Mouse (Mus musculus) MEL (cell line): ENCODE measurements around the gene Bglap. TPM values are rescaled to one million over a fixed set of nuclear protein-coding genes. Genes with fewer than 3 reads are reported as not detected.

Experiments used
- DNase-seq: peaks from one replicate; pipeline ENCODE4 v3.0.0; 2011; ENCODE audit warnings: low read depth, low spot score
- H3K27ac ChIP-seq: 2 replicates; pipeline ENCODE4 v1.5.1; 2012; ENCODE audit warnings: low read depth, mild to moderate bottlenecking, control low read depth, low read length, moderate library complexity; ENCODE audit not compliant: control insufficient read depth
- H3K27me3 ChIP-seq, 2 experiments: fragments of 150-350 bp in 1 of 2; sonication (generic) in 1 of 2; 2 replicates each; pipeline ENCODE4 v1.6.1; 2012; ENCODE audit warnings: low read length in 2 of 2, mild to moderate bottlenecking in 2 of 2, improper control_type of control experiment in 1 of 2, moderate library complexity in 1 of 2; ENCODE audit not compliant: insufficient read depth in 2 of 2, control insufficient read depth in 1 of 2
- H3K36me3 ChIP-seq, 2 experiments: 2 replicates each; pipeline ENCODE4 v1.6.1; 2012 to 2014; ENCODE audit warnings: low read length in 2 of 2, improper control_type of control experiment in 1 of 2, inconsistent platforms in 1 of 2, mild to moderate bottlenecking in 1 of 2; ENCODE audit not compliant: insufficient read depth in 2 of 2, control insufficient read depth in 1 of 2
- H3K4me1 ChIP-seq, 2 experiments: fragments of 150-350 bp in 1 of 2; sonication (generic) in 1 of 2; 2 replicates each; pipeline ENCODE4 v1.6.1; 2012; ENCODE audit warnings: low read length in 2 of 2, improper control_type of control experiment in 1 of 2, mild to moderate bottlenecking in 1 of 2; ENCODE audit not compliant: insufficient read depth in 2 of 2, control insufficient read depth in 1 of 2
- H3K4me3 ChIP-seq, 2 experiments: fragments of 150-350 bp in 1 of 2; sonication (generic) in 1 of 2; 2 replicates each; pipeline ENCODE4 v1.5.1; 2012; ENCODE audit warnings: low read depth in 2 of 2, low read length in 2 of 2, mild to moderate bottlenecking in 2 of 2, moderate library complexity in 2 of 2, control low read depth in 1 of 2, improper control_type of control experiment in 1 of 2; ENCODE audit not compliant: control insufficient read depth in 1 of 2, insufficient read depth in 1 of 2
- H3K79me2 ChIP-seq: 2 replicates; pipeline ENCODE4 v1.6.1; 2012; ENCODE audit warnings: mild to moderate bottlenecking, low read length, moderate library complexity; ENCODE audit not compliant: control insufficient read depth, poor library complexity, insufficient read depth
- H3K9ac ChIP-seq: 2 replicates; pipeline ENCODE4 v1.6.1; 2012; ENCODE audit warnings: low read depth, mild to moderate bottlenecking, control low read depth, low read length, moderate library complexity; ENCODE audit not compliant: control insufficient read depth, poor library complexity, severe bottlenecking
- H3K9me3 ChIP-seq: fragments of 150-350 bp; sonication (generic); replicated peaks from 2 replicates; pipeline ENCODE4 v1.6.1; 2012; ENCODE audit warnings: mild to moderate bottlenecking, low read length, improper control_type of control experiment, moderate library complexity; ENCODE audit not compliant: insufficient read depth
- BHLHE40 ChIP-seq: IDR thresholded peaks from 2 replicates; pipeline ENCODE4 v1.6.1; 2012; ENCODE audit warnings: low read depth, mild to moderate bottlenecking, inconsistent platforms, low read length, improper control_type of control experiment, borderline replicate concordance
- CHD1 ChIP-seq: IDR thresholded peaks from 2 replicates; pipeline ENCODE4 v1.6.1; 2012; ENCODE audit warnings: low read depth, mild to moderate bottlenecking, inconsistent platforms, low read length, improper control_type of control experiment
- CHD2 ChIP-seq: IDR thresholded peaks from 2 replicates; pipeline ENCODE4 v1.6.1; 2011; ENCODE audit warnings: low read length, improper control_type of control experiment
- CTCF ChIP-seq, 3 experiments: IDR thresholded peaks in 2 of 3; conservative IDR thresholded peaks in 1 of 3; 2 replicates each; pipeline ENCODE4 v1.5.1; 2011 to 2012; ENCODE audit warnings: low read length in 3 of 3, low read depth in 2 of 3, mild to moderate bottlenecking in 2 of 3, improper control_type of control experiment in 1 of 3, inconsistent platforms in 1 of 3, mixed read lengths in 1 of 3, moderate library complexity in 1 of 3; ENCODE audit not compliant: control insufficient read depth in 1 of 3, insufficient read depth in 1 of 3, poor library complexity in 1 of 3, severe bottlenecking in 1 of 3
- ETS1 ChIP-seq: IDR thresholded peaks from 2 replicates; pipeline ENCODE4 v1.6.1; 2012; ENCODE audit warnings: low read depth, mild to moderate bottlenecking, inconsistent platforms, low read length, improper control_type of control experiment, moderate library complexity
- GABPA ChIP-seq: IDR thresholded peaks from 2 replicates; pipeline ENCODE4 v1.6.1; 2012; ENCODE audit warnings: low read depth, mild to moderate bottlenecking, inconsistent platforms, low read length, improper control_type of control experiment, moderate library complexity
- JUND ChIP-seq: IDR thresholded peaks from 2 replicates; pipeline ENCODE4 v1.6.1; 2011; ENCODE audit warnings: low read depth, mild to moderate bottlenecking, improper control_type of control experiment, low read length
- KAT2A ChIP-seq: conservative IDR thresholded peaks from 2 replicates; pipeline ENCODE4 v1.6.1; 2012; ENCODE audit warnings: low read depth, low read length, improper control_type of control experiment, inconsistent platforms
- MAX ChIP-seq: IDR thresholded peaks from 2 replicates; pipeline ENCODE4 v1.6.1; 2011; ENCODE audit warnings: low read length, improper control_type of control experiment
- MAZ ChIP-seq: IDR thresholded peaks from 2 replicates; pipeline ENCODE4 v1.6.1; 2012; ENCODE audit warnings: low read depth, mild to moderate bottlenecking, inconsistent platforms, low read length, improper control_type of control experiment
- MXI1 ChIP-seq: IDR thresholded peaks from 2 replicates; pipeline ENCODE4 v1.6.1; 2011; ENCODE audit warnings: mild to moderate bottlenecking, low read depth, low read length, improper control_type of control experiment
- MYC ChIP-seq: IDR thresholded peaks from 2 replicates; pipeline ENCODE4 v1.6.1; 2011; ENCODE audit warnings: low read depth, mild to moderate bottlenecking, low read length, improper control_type of control experiment, moderate library complexity
- NRF1 ChIP-seq: IDR thresholded peaks from 2 replicates; pipeline ENCODE4 v1.6.1; 2014; ENCODE audit warnings: low read depth, mild to moderate bottlenecking, inconsistent platforms, low read length, improper control_type of control experiment, moderate library complexity; ENCODE audit not compliant: poor library complexity, insufficient read depth, severe bottlenecking
- POLR2A ChIP-seq, 2 experiments: IDR thresholded peaks; 2 replicates each; pipeline ENCODE4 v1.6.1; 2011 to 2012; ENCODE audit warnings: low read length in 2 of 2, mild to moderate bottlenecking in 2 of 2, control low read depth in 1 of 2, improper control_type of control experiment in 1 of 2, low read depth in 1 of 2, moderate library complexity in 1 of 2; ENCODE audit not compliant: control insufficient read depth in 1 of 2, insufficient read depth in 1 of 2, poor library complexity in 1 of 2
- POLR2AphosphoS2 ChIP-seq: IDR thresholded peaks from 2 replicates; pipeline ENCODE4 v1.6.1; 2011; ENCODE audit warnings: low read length, improper control_type of control experiment
- POLR2AphosphoS5 ChIP-seq: IDR thresholded peaks from 2 replicates; pipeline ENCODE4 v1.6.1; 2012; ENCODE audit warnings: low read depth, borderline replicate concordance, mild to moderate bottlenecking, inconsistent platforms, low read length, moderate library complexity, mixed read lengths
- RAD21 ChIP-seq: IDR thresholded peaks from 2 replicates; pipeline ENCODE4 v1.6.1; 2011; ENCODE audit warnings: mild to moderate bottlenecking, low read depth, low read length, improper control_type of control experiment
- SIN3A ChIP-seq: IDR thresholded peaks from 2 replicates; pipeline ENCODE4 v1.6.1; 2012; ENCODE audit warnings: low read length, improper control_type of control experiment, inconsistent platforms
- SMC3 ChIP-seq: IDR thresholded peaks from 2 replicates; pipeline ENCODE4 v1.6.1; 2011; ENCODE audit warnings: low read depth, low read length, improper control_type of control experiment
- TBP ChIP-seq: IDR thresholded peaks from 2 replicates; pipeline ENCODE4 v1.8.0; 2011; ENCODE audit warnings: low read depth, low read length, improper control_type of control experiment
- TCF12 ChIP-seq: IDR thresholded peaks from 2 replicates; pipeline ENCODE4 v1.6.1; 2014; ENCODE audit warnings: low read depth, mild to moderate bottlenecking, inconsistent platforms, low read length, improper control_type of control experiment, moderate library complexity
- UBTF ChIP-seq: IDR thresholded peaks from 2 replicates; pipeline ENCODE4 v1.6.1; 2012; ENCODE audit warnings: low read depth, mild to moderate bottlenecking, inconsistent platforms, low read length, improper control_type of control experiment, moderate library complexity, borderline replicate concordance; ENCODE audit not compliant: insufficient read depth
- USF1 ChIP-seq: IDR thresholded peaks from 2 replicates; pipeline ENCODE4 v1.6.1; 2014; ENCODE audit warnings: low read depth, mild to moderate bottlenecking, inconsistent platforms, low read length, improper control_type of control experiment, moderate library complexity
- ZC3H11A ChIP-seq: IDR thresholded peaks from 2 replicates; pipeline ENCODE4 v1.6.1; 2012; ENCODE audit warnings: low read depth, mild to moderate bottlenecking, inconsistent platforms, low read length, improper control_type of control experiment
- ZKSCAN1 ChIP-seq: IDR thresholded peaks from 2 replicates; pipeline ENCODE4 v1.6.1; 2012; ENCODE audit warnings: low read depth, mild to moderate bottlenecking, inconsistent platforms, low read length, improper control_type of control experiment, moderate library complexity
- ZMIZ1 ChIP-seq: IDR thresholded peaks from 2 replicates; pipeline ENCODE4 v1.6.1; 2012; ENCODE audit warnings: low read depth, mild to moderate bottlenecking, inconsistent platforms, low read length, improper control_type of control experiment, moderate library complexity
- polyA plus RNA-seq, 2 experiments: library from polyadenylated mRNA; stranded (reverse) in 1 of 2; unstranded in 1 of 2; fragments of >175 nt in 1 of 2; fragments of >200 nt in 1 of 2; gene quantifications; 2 replicates each; pipeline versions ENCODE4 v1.2.1 to v1.2.4; 2012; ENCODE audit warnings: low replicate concordance in 2 of 2, low read depth in 1 of 2; ENCODE audit not compliant: insufficient read length in 2 of 2, insufficient read depth in 1 of 2, missing spikeins in 1 of 2
- total RNA-seq: library from RNA; depleted of rRNA; stranded (reverse); fragments of 300-350 nt; gene quantifications from 2 replicates; pipeline ENCODE4 v1.2.3, GENCODE M21; 2012

The Bglap gene
- total and polyA plus RNA-seq, 3 experiments, result 0.17 TPM; not detected in 2

DNA sequence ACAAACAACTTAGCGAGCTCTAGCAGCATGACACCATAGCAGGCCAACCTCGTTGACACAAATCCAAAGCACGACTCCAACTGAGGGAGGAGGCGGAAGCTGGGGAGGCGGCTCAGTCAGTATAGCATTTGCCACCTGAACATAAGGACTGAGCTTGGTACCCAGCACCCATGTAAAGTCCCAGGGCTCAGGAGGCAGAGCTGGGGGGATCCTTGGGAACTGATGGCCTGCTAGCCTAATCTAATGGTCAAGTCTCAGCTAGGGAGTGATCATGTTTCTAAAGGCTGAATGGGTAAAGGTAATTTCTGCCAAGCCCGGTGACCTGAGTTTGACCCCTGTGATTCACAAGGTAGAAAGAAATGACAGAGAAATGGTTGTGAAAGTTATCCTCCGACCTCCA lies 23.3 kb upstream of the Bglap start:
- TF ChIP-seq CHD2, result no peak
- no peak for TF ChIP-seq MXI1
- TF ChIP-seq CHD1, result no peak
- TF ChIP-seq, all 39 proteins: peak for 0
- H3K79me2 ChIP-seq, result peaks cover 26% of the 10 kb centered on the region
- no peaks in the 10 kb centered on the region for H3K27me3 ChIP-seq
- no peak overlapping the region for H3K4me3 ChIP-seq
- DNase-seq, result no peak
- no peak overlapping the region for H3K9ac ChIP-seq
- no peak overlapping the region for H3K27ac ChIP-seq
- peaks cover 0 to 15% of the 10 kb centered on the region in 2 experiments; a peak in 3 of 4 replicates for H3K36me3 ChIP-seq
- peaks cover 0 to 26% of the 10 kb centered on the region in 2 experiments; a peak in 3 of 4 replicates for H3K4me1 ChIP-seq
- H3K9me3 ChIP-seq, result no peaks in the 10 kb centered on the region

DNA sequence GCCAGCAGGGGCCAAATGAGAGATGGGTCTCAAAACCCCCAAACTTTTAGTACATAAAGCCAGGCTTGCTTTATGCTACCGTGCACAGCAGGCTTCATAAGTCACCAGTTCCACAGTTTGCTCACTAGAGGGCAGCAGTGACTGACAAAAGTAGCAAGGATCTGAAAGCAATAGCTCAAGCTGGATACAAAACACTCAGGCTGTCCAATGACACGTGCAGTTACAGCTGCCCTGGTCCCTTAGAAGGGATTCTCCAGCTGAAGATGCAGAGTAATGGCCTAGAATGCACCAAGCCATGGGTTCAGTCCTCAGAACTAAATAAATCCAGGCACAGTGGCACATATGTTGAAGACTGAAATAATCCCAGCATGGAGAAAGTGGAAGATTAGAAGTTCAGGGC lies 22.8 kb upstream of the Bglap start:
- H3K36me3 ChIP-seq, result peaks cover 2 to 15% of the 10 kb centered on the region in 2 experiments
- TF ChIP-seq UBTF, result no peak
- TF ChIP-seq GABPA, result no peak
- no peak for TF ChIP-seq ZKSCAN1
- TF ChIP-seq KAT2A, result no peak
- TF ChIP-seq TCF12, result no peak
- peak; percentile 94 for TF ChIP-seq SIN3A
- no peak for TF ChIP-seq POLR2AphosphoS5
- TF ChIP-seq BHLHE40, result peak; percentile 80; the same call in 1 of the 2 replicates
- TF ChIP-seq POLR2AphosphoS2, result no peak
- TF ChIP-seq MAX, result peak; percentile 81
- TF ChIP-seq CHD1, result no peak
- no peak for TF ChIP-seq NRF1
- no peak for TF ChIP-seq CHD2
- peak; percentile 99 for TF ChIP-seq RAD21
- no peak for TF ChIP-seq POLR2A (IDR thresholded peaks at IDR 0.05; ENCODE audit: control insufficient read depth in 1 of 2, insufficient read depth in 1 of 2, low read depth in 1 of 2, low read length in 2 of 2, poor library complexity in 1 of 2)
- peak; percentile 91 for TF ChIP-seq MXI1
- TF ChIP-seq TBP, result 0 out of 2 replicates have a peak, but pooled peaks have one; percentile 17
- peak; percentile 96 for TF ChIP-seq MYC
- peak; percentile 83 to 100 (median 96) for TF ChIP-seq CTCF (IDR thresholded peaks at IDR 0.05 in 2 of 3, conservative IDR thresholded peaks at IDR 0.05 in 1 of 3; ENCODE audit: control insufficient read depth in 1 of 3, insufficient read depth in 1 of 3, low read depth in 2 of 3, low read length in 3 of 3, poor library complexity in 1 of 3, severe bottlenecking in 1 of 3)
- 0 out of 2 replicates have a peak, but pooled peaks have one; percentile 21 for TF ChIP-seq USF1
- TF ChIP-seq MAZ, result no peak
- TF ChIP-seq JUND, result no peak; the same call in 1 of the 2 replicates
- no peak for TF ChIP-seq ETS1
- peak; percentile 97 for TF ChIP-seq ZC3H11A
- peak; percentile 96 for TF ChIP-seq SMC3
- no peak for TF ChIP-seq ZMIZ1
- no peak overlapping the region for H3K4me3 ChIP-seq
- peaks cover 26% of the 10 kb centered on the region for H3K79me2 ChIP-seq
- H3K9ac ChIP-seq, result no peak overlapping the region
- DNase-seq, result peak; percentile 95
- H3K4me1 ChIP-seq, result peaks cover 0 to 26% of the 10 kb centered on the region in 2 experiments; a peak in 3 of 4 replicates
- no peaks in the 10 kb centered on the region for H3K27me3 ChIP-seq
- no peaks in the 10 kb centered on the region for H3K9me3 ChIP-seq
- no peak overlapping the region for H3K27ac ChIP-seq
